Mouse (Mus musculus) G1E (cell line): ENCODE results near the gene Tbpl1.

Source experiments
- CTCF ChIP-seq: IDR thresholded peaks from 2 replicates; pipeline ENCODE4 v1.5.1; 2012; ENCODE audit warnings: low read depth, low read length, inconsistent platforms, mixed read lengths
- GATA1 ChIP-seq: IDR thresholded peaks from 2 replicates; pipeline ENCODE4 v1.6.1; 2012; ENCODE audit warnings: borderline replicate concordance, low read length, inconsistent platforms, mixed read lengths
- TAL1 ChIP-seq: conservative IDR thresholded peaks from 2 replicates; pipeline ENCODE4 v1.6.1; 2012; ENCODE audit warnings: low read depth, low read length, inconsistent platforms, mixed read lengths

- no peak for TF ChIP-seq CTCF
- no peak for TF ChIP-seq GATA1
- no peak for TF ChIP-seq TAL1
Measured at GRCm38 (mm10) chr10:22701485-22702315, 30.0 kb downstream of the Tbpl1 start.
